ENCODE assay signal across 15 mouse cellular contexts in genomic region chr4:150457771-150458170, GRCm38 (mm10).
DNase-seq lines count a peak whose midpoint lies in the region; ATAC-seq and TF ChIP-seq lines count a peak whose summit lies in the region.
"Had no signal": no experiment of that assay in that cellular context is flagged by ENCODE, and none has a peak within 500 bp of the region (broad histone marks: within the 10 kb centered on the region; RNA-seq: fewer than 3 reads in every experiment).

No protein-coding gene starts in this region.

- ATAC-seq in heart, embryonic 15.5 days (replicated peaks; ENCODE audit: insufficient number of reproducible peaks, insufficient read depth, low FRiP score, low read depth) = no peak
- no peak for ATAC-seq in kidney, postnatal 0 days (replicated peaks; ENCODE audit: low FRiP score, low read depth)
- ATAC-seq in liver, embryonic 13.5 days (ENCODE audit: low read depth) = no peak
- no peak for ATAC-seq in liver, embryonic 16.5 days (ENCODE audit: low read depth)
- ATAC-seq: CD4-positive, CD25-positive, alpha-beta regulatory T cell, adult 4 months had no signal

- no peak overlapping the region for H3K4me2 ChIP-seq in heart, embryonic 15.5 days
- H3K4me2 ChIP-seq in kidney, postnatal 0 days (ENCODE audit: low read length) = no peak overlapping the region
- no peak overlapping the region for H3K4me2 ChIP-seq in liver, embryonic 13.5 days
- no peak overlapping the region for H3K4me2 ChIP-seq in liver, embryonic 16.5 days (ENCODE audit: low read depth, low read length)
- H3K4me2 ChIP-seq: embryonic facial prominence, embryonic 12.5 days; intestine, embryonic 15.5 days; lung, embryonic 14.5 days had no signal

- no peak overlapping the region for H3K9ac ChIP-seq in heart, embryonic 15.5 days
- H3K9ac ChIP-seq in kidney, postnatal 0 days (ENCODE audit: low read depth, low read length) = no peak overlapping the region
- H3K9ac ChIP-seq in liver, embryonic 13.5 days = no peak overlapping the region
- H3K9ac ChIP-seq in liver, embryonic 16.5 days (ENCODE audit: low read depth, low read length) = no peak overlapping the region
- H3K9ac ChIP-seq: embryonic facial prominence, embryonic 12.5 days; intestine, embryonic 15.5 days; lung, embryonic 14.5 days had no signal

- 0 out of 2 replicates have a peak overlapping the region, but pooled peaks have one; percentile 2 for H3K27ac ChIP-seq in heart, embryonic 15.5 days
- 0 out of 2 replicates have a peak overlapping the region, but pooled peaks have one; percentile 37 for H3K27ac ChIP-seq in kidney, postnatal 0 days
- H3K27ac ChIP-seq in liver, embryonic 13.5 days = peak overlapping the region; percentile 0; the same call in 1 of the 2 replicates
- 0 out of 2 replicates have a peak overlapping the region, but pooled peaks have one; percentile 7 for H3K27ac ChIP-seq in liver, embryonic 16.5 days (ENCODE audit: low read length)
- H3K27ac ChIP-seq: embryonic facial prominence, embryonic 12.5 days; intestine, embryonic 15.5 days; limb, embryonic 10.5 days; macrophage had no signal

- DNase-seq in heart, adult 8-10 months (ENCODE audit: low spot score) = no peak
- DNase-seq in kidney, postnatal 0 days (ENCODE audit: low spot score) = no peak
- DNase-seq in kidney, adult 18-20 months = no peak
- no peak for DNase-seq in liver, embryonic 13.5 days
- no peak for DNase-seq in left cerebral cortex, postnatal 25 days (ENCODE audit: low spot score in 2 of 2)
- DNase-seq: adrenal gland, adult 2 months; cerebellum, adult 11-12 months; lung, embryonic 14.5 days had no signal

- no peak overlapping the region for H3K4me3 ChIP-seq in heart, embryonic 15.5 days
- no peak overlapping the region for H3K4me3 ChIP-seq in kidney, postnatal 0 days (replicated peaks; ENCODE audit: low read depth, low read length)
- no peak overlapping the region for H3K4me3 ChIP-seq in liver, embryonic 13.5 days (replicated peaks)
- no peak overlapping the region for H3K4me3 ChIP-seq in liver, embryonic 16.5 days (ENCODE audit: low read depth, low read length)
- H3K4me3 ChIP-seq: embryonic facial prominence, embryonic 12.5 days; intestine, embryonic 15.5 days; limb, embryonic 10.5 days had no signal

- no peaks in the 10 kb centered on the region for H3K9me3 ChIP-seq in heart, embryonic 15.5 days (replicated peaks)
- H3K9me3 ChIP-seq in kidney, postnatal 0 days (replicated peaks; ENCODE audit: low read length) = no peaks in the 10 kb centered on the region
- no peaks in the 10 kb centered on the region for H3K9me3 ChIP-seq in liver, embryonic 13.5 days (replicated peaks)
- H3K9me3 ChIP-seq in liver, embryonic 16.5 days (replicated peaks; ENCODE audit: control insufficient read depth, low read length) = no peaks in the 10 kb centered on the region
- H3K9me3 ChIP-seq: embryonic facial prominence, embryonic 12.5 days; intestine, embryonic 15.5 days; limb, embryonic 10.5 days had no signal

- 59% methylated on average over 7 of the region's 7 CpGs for WGBS in heart, embryonic 15.5 days
- 54% methylated on average over 7 of the region's 7 CpGs for WGBS in kidney, postnatal 0 days
- 54% methylated on average over 7 of the region's 7 CpGs for WGBS in liver, embryonic 13.5 days (ENCODE audit: insufficient replicate concordance)
- 52% methylated on average over 7 of the region's 7 CpGs for WGBS in liver, embryonic 16.5 days (ENCODE audit: insufficient replicate concordance)

- no peaks in the 10 kb centered on the region for H3K36me3 ChIP-seq in heart, embryonic 15.5 days
- H3K36me3 ChIP-seq in kidney, postnatal 0 days (ENCODE audit: insufficient read depth, low read length) = no peaks in the 10 kb centered on the region
- H3K36me3 ChIP-seq in liver, embryonic 13.5 days = no peaks in the 10 kb centered on the region
- no peaks in the 10 kb centered on the region for H3K36me3 ChIP-seq in liver, embryonic 16.5 days (ENCODE audit: control insufficient read depth, insufficient read depth)
- H3K36me3 ChIP-seq: embryonic facial prominence, embryonic 12.5 days; intestine, embryonic 15.5 days had no signal

- intact Hi-C loops in left cerebral cortex, postnatal 25 days (cut with DNase I) = no loop called here

- TF ChIP-seq CTCF in kidney, postnatal 0 days (IDR thresholded peaks at IDR 0.05; ENCODE audit: low read depth) = no peak

- no peaks in the 10 kb centered on the region for H3K27me3 ChIP-seq in heart, embryonic 15.5 days
- H3K27me3 ChIP-seq in kidney, postnatal 0 days (ENCODE audit: insufficient read depth, low read length) = no peaks in the 10 kb centered on the region
- no peaks in the 10 kb centered on the region for H3K27me3 ChIP-seq in liver, embryonic 13.5 days
- H3K27me3 ChIP-seq in liver, embryonic 16.5 days (ENCODE audit: control insufficient read depth, insufficient read depth, low read depth, low read length) = no peaks in the 10 kb centered on the region
- H3K27me3 ChIP-seq: embryonic facial prominence, embryonic 12.5 days; intestine, embryonic 15.5 days had no signal

- H3K4me1 ChIP-seq in heart, embryonic 15.5 days (replicated peaks) = peaks cover 80% of the 10 kb centered on the region
- H3K4me1 ChIP-seq in kidney, postnatal 0 days (replicated peaks; ENCODE audit: insufficient read depth, low read length) = 0 out of 2 replicates have a peak, but pooled peaks cover 12% of the 10 kb centered on the region
- H3K4me1 ChIP-seq in liver, embryonic 13.5 days (replicated peaks) = peaks cover 85% of the 10 kb centered on the region
- peaks cover 56% of the 10 kb centered on the region for H3K4me1 ChIP-seq in liver, embryonic 16.5 days (ENCODE audit: control insufficient read depth, low read depth, low read length)
